Mouse (Mus musculus) ES-Bruce4 (cell line): ENCODE data around the gene Hmx1.

Experiments used
- CTCF ChIP-seq: IDR thresholded peaks from one replicate; pipeline ENCODE4 v1.8.1; 2011; ENCODE audit warnings: low read depth, low read length
- POLR2A ChIP-seq: IDR thresholded peaks from one replicate; pipeline ENCODE4 v1.8.1; 2011; ENCODE audit warnings: low read length; ENCODE audit not compliant: insufficient read depth

DNA sequence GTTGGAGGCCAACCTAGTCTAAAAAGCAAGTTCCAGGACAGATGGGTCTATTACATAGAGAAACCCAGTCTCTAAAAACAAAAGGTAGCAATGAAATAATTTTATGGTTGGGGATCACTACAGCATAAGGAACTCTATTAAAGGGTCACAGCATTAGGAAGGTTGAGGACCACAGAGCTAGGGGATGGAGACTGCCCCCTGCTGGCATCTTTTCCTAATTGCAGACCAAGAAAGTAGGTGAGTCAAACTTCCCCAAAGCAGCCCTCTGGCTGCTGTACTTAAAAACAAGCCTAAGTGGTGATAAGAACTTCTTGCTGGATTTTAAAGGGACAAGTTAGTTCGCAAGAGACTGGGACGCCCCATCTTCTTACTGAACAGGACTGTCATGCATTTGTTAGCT is 9.8 kb upstream of the Hmx1 start:
- no peak for TF ChIP-seq POLR2A
- peak; percentile 30 for TF ChIP-seq CTCF
